Mouse (Mus musculus) mammary gland, adult 2 months (tissue): ENCODE results near the gene Bag3. TPM values are rescaled to one million over a fixed set of nuclear protein-coding genes. Genes with fewer than 3 reads are reported as not detected.

Experiments
- polyA plus RNA-seq: library from polyadenylated mRNA; depleted of rRNA; stranded (reverse); fragments of >200 nt; gene quantifications from 2 replicates; pipeline ENCODE4 v1.2.3, GENCODE M21; 2012; ENCODE audit warnings: low replicate concordance; rRNA removed

The Bag3 gene
- polyA plus RNA-seq = 45.5 and 54.1 TPM in 2 replicates

DNA sequence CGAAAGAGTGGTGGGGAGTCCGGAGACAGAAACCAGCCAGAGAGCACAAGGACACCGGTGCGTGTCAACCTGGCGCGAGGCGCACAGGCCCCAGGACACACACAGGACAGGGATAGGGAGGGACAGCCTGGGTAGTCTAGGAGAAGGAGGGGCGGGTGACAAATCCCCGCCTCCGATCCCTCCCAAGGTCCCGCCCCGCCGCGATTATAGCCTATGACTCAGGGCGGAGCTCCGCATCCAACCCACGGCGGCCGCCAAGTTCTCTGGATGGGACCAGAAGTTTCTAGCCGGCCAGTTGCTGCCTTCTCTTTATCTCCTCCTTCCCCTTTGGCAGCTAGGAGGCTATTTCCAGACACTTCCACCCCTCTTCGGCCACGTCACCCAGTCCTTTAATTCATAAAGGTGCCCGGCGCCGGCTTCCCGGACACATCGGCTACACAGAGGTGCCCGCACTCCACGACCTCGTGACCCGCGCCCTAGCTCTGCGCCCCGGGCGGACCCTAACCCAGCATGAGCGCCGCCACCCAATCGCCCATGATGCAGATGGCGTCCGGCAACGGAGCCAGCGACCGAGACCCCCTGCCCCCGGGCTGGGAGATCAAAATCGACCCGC lies at the start of gene Bag3:
TSS of gene Bag3 (plus strand) at position 268 of the 613 bp plus-strand sequence.

Other genes with a start within 250 kb of the Bag3 start
- 48.0 and 53.6 TPM in 2 replicates for gene BC017158, start 225.4 kb upstream of the Bag3 start, polyA plus RNA-seq
- gene Rgs10, start 104.9 kb upstream of the Bag3 start, polyA plus RNA-seq = 18.1 and 20.5 TPM in 2 replicates
- 20.6 and 30.6 TPM in 2 replicates for gene Tial1, start 61.9 kb upstream of the Bag3 start, polyA plus RNA-seq
- 5.9 and 8.1 TPM in 2 replicates for gene Inpp5f, start 87.7 kb downstream of the Bag3 start, polyA plus RNA-seq
- 34.0 and 39.7 TPM in 2 replicates for gene Mcmbp, start 216.9 kb downstream of the Bag3 start, polyA plus RNA-seq
- 22.1 and 60.9 TPM in 2 replicates for gene Sec23ip, start 221.3 kb downstream of the Bag3 start, polyA plus RNA-seq